Mouse (Mus musculus): ENCODE measurements at regions not wholly inside any gene's neighbourhood (a gene's known extent, or its start where the extent isn't known, plus 50 kb on each side); places are given as distances from the start of the nearest gene placed in this dataset.
"Not testable (repeated sequence)": the region's sequence is repeated elsewhere in the genome, so short reads cannot be mapped to it uniquely, and the experiment has no call there.

GRCm38 (mm10) chr19:9606661-9607060 lies 240.7 kb upstream of the Scgb2a2 start:
- intact Hi-C loops (cut with DNase I); H3K27ac ChIP-seq; H3K27me3 ChIP-seq (ENCODE audit: control insufficient read depth, insufficient read depth, low read length); H3K79me2 ChIP-seq (replicated peaks; ENCODE audit: control insufficient read depth, insufficient read depth, low read length); H3K4me3 ChIP-seq; H3K36me3 ChIP-seq (ENCODE audit: control insufficient read depth, insufficient read depth, low read length); H3K9ac ChIP-seq (ENCODE audit: low read depth, low read length); H3K4me1 ChIP-seq (ENCODE audit: control insufficient read depth, insufficient read depth, low read length); DNase-seq: not testable (repeated sequence)
- WGBS: 59% methylated on average over 1 of the region's 1 CpGs

DNA sequence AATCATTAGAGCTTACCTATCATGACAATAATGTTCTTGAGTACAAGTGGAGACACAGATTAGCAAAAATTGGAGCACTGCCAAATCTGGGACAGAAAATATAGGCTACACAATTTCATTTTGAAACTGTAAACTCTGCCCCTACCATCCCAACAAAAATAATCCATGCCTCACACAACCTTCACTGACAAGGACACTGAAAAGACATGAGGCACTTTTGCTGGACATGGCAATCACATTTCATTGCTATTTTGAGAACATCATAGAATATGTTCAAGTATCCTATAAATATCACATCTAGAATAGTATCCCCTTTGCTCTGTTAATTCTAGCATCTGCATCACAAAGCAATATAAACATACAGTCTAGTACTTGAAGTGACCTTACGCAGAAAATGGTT lies 227.7 kb upstream of the Scgb2a2 start:
- intact Hi-C loops (cut with DNase I); H3K27me3 ChIP-seq (ENCODE audit: control insufficient read depth, insufficient read depth, low read length); H3K4me3 ChIP-seq; H3K9ac ChIP-seq (ENCODE audit: low read depth, low read length); H3K79me2 ChIP-seq (replicated peaks; ENCODE audit: control insufficient read depth, insufficient read depth, low read length); H3K36me3 ChIP-seq (ENCODE audit: control insufficient read depth, insufficient read depth, low read length); DNase-seq; H3K4me1 ChIP-seq (ENCODE audit: control insufficient read depth, insufficient read depth, low read length): not testable (repeated sequence)
- WGBS: 67% methylated on average over 1 of the region's 1 CpGs
- H3K27ac ChIP-seq: peak overlapping the region; percentile 57; the same call in 1 of the 2 replicates
